Mouse (Mus musculus) MEL (cell line): ENCODE measurements around the gene Snd1. TPM values are rescaled to one million over a fixed set of nuclear protein-coding genes. Genes with fewer than 3 reads are reported as not detected.
A peak's percentile ranks its signal among the peaks of the same experiment; 100 is the strongest.

ENCODE experiments used
- DNase-seq: peaks from one replicate; pipeline ENCODE4 v3.0.0; 2011; ENCODE audit warnings: low read depth, low spot score
- H3K27ac ChIP-seq: 2 replicates; pipeline ENCODE4 v1.5.1; 2012; ENCODE audit warnings: low read depth, mild to moderate bottlenecking, control low read depth, low read length, moderate library complexity; ENCODE audit not compliant: control insufficient read depth
- H3K27me3 ChIP-seq, 2 experiments: fragments of 150-350 bp in 1 of 2; sonication (generic) in 1 of 2; 2 replicates each; pipeline ENCODE4 v1.6.1; 2012; ENCODE audit warnings: low read length in 2 of 2, mild to moderate bottlenecking in 2 of 2, improper control_type of control experiment in 1 of 2, moderate library complexity in 1 of 2; ENCODE audit not compliant: insufficient read depth in 2 of 2, control insufficient read depth in 1 of 2
- H3K36me3 ChIP-seq, 2 experiments: 2 replicates each; pipeline ENCODE4 v1.6.1; 2012 to 2014; ENCODE audit warnings: low read length in 2 of 2, improper control_type of control experiment in 1 of 2, inconsistent platforms in 1 of 2, mild to moderate bottlenecking in 1 of 2; ENCODE audit not compliant: insufficient read depth in 2 of 2, control insufficient read depth in 1 of 2
- H3K4me1 ChIP-seq, 2 experiments: fragments of 150-350 bp in 1 of 2; sonication (generic) in 1 of 2; 2 replicates each; pipeline ENCODE4 v1.6.1; 2012; ENCODE audit warnings: low read length in 2 of 2, improper control_type of control experiment in 1 of 2, mild to moderate bottlenecking in 1 of 2; ENCODE audit not compliant: insufficient read depth in 2 of 2, control insufficient read depth in 1 of 2
- H3K4me3 ChIP-seq, 2 experiments: fragments of 150-350 bp in 1 of 2; sonication (generic) in 1 of 2; 2 replicates each; pipeline ENCODE4 v1.5.1; 2012; ENCODE audit warnings: low read depth in 2 of 2, low read length in 2 of 2, mild to moderate bottlenecking in 2 of 2, moderate library complexity in 2 of 2, control low read depth in 1 of 2, improper control_type of control experiment in 1 of 2; ENCODE audit not compliant: control insufficient read depth in 1 of 2, insufficient read depth in 1 of 2
- H3K79me2 ChIP-seq: 2 replicates; pipeline ENCODE4 v1.6.1; 2012; ENCODE audit warnings: mild to moderate bottlenecking, low read length, moderate library complexity; ENCODE audit not compliant: control insufficient read depth, poor library complexity, insufficient read depth
- H3K9ac ChIP-seq: 2 replicates; pipeline ENCODE4 v1.6.1; 2012; ENCODE audit warnings: low read depth, mild to moderate bottlenecking, control low read depth, low read length, moderate library complexity; ENCODE audit not compliant: control insufficient read depth, poor library complexity, severe bottlenecking
- H3K9me3 ChIP-seq: fragments of 150-350 bp; sonication (generic); replicated peaks from 2 replicates; pipeline ENCODE4 v1.6.1; 2012; ENCODE audit warnings: mild to moderate bottlenecking, low read length, improper control_type of control experiment, moderate library complexity; ENCODE audit not compliant: insufficient read depth
- CHD1 ChIP-seq: IDR thresholded peaks from 2 replicates; pipeline ENCODE4 v1.6.1; 2012; ENCODE audit warnings: low read depth, mild to moderate bottlenecking, inconsistent platforms, low read length, improper control_type of control experiment
- CHD2 ChIP-seq: IDR thresholded peaks from 2 replicates; pipeline ENCODE4 v1.6.1; 2011; ENCODE audit warnings: low read length, improper control_type of control experiment
- CTCF ChIP-seq, 3 experiments: IDR thresholded peaks in 2 of 3; conservative IDR thresholded peaks in 1 of 3; 2 replicates each; pipeline ENCODE4 v1.5.1; 2011 to 2012; ENCODE audit warnings: low read length in 3 of 3, low read depth in 2 of 3, mild to moderate bottlenecking in 2 of 3, improper control_type of control experiment in 1 of 3, inconsistent platforms in 1 of 3, mixed read lengths in 1 of 3, moderate library complexity in 1 of 3; ENCODE audit not compliant: control insufficient read depth in 1 of 3, insufficient read depth in 1 of 3, poor library complexity in 1 of 3, severe bottlenecking in 1 of 3
- E2F4 ChIP-seq: IDR thresholded peaks from 2 replicates; pipeline ENCODE4 v1.6.1; 2011; ENCODE audit warnings: low read depth, low read length, improper control_type of control experiment, borderline replicate concordance
- ELF1 ChIP-seq: IDR thresholded peaks from 2 replicates; pipeline ENCODE4 v1.6.1; 2014; ENCODE audit warnings: low read depth, mild to moderate bottlenecking, inconsistent platforms, low read length, improper control_type of control experiment, moderate library complexity
- EP300 ChIP-seq, 2 experiments: IDR thresholded peaks; 2 replicates each; pipeline ENCODE4 v1.6.1; 2011; ENCODE audit warnings: improper control_type of control experiment in 2 of 2, low read length in 2 of 2, low read depth in 1 of 2, mild to moderate bottlenecking in 1 of 2
- ETS1 ChIP-seq: IDR thresholded peaks from 2 replicates; pipeline ENCODE4 v1.6.1; 2012; ENCODE audit warnings: low read depth, mild to moderate bottlenecking, inconsistent platforms, low read length, improper control_type of control experiment, moderate library complexity
- GATA1 ChIP-seq: IDR thresholded peaks from 2 replicates; pipeline ENCODE4 v1.6.1; 2011; ENCODE audit warnings: low read depth, low read length, improper control_type of control experiment
- HCFC1 ChIP-seq: IDR thresholded peaks from 2 replicates; pipeline ENCODE4 v1.6.1; 2012; ENCODE audit warnings: low read depth, mild to moderate bottlenecking, inconsistent platforms, low read length, improper control_type of control experiment, moderate library complexity
- JUND ChIP-seq: IDR thresholded peaks from 2 replicates; pipeline ENCODE4 v1.6.1; 2011; ENCODE audit warnings: low read depth, mild to moderate bottlenecking, improper control_type of control experiment, low read length
- KAT2A ChIP-seq: conservative IDR thresholded peaks from 2 replicates; pipeline ENCODE4 v1.6.1; 2012; ENCODE audit warnings: low read depth, low read length, improper control_type of control experiment, inconsistent platforms
- MAFK ChIP-seq: IDR thresholded peaks from 2 replicates; pipeline ENCODE4 v1.6.1; 2011; ENCODE audit warnings: low read depth, mild to moderate bottlenecking, low read length, improper control_type of control experiment, borderline replicate concordance
- MAZ ChIP-seq: IDR thresholded peaks from 2 replicates; pipeline ENCODE4 v1.6.1; 2012; ENCODE audit warnings: low read depth, mild to moderate bottlenecking, inconsistent platforms, low read length, improper control_type of control experiment
- MEF2A ChIP-seq: IDR thresholded peaks from 2 replicates; pipeline ENCODE4 v1.6.1; 2014; ENCODE audit warnings: low read depth, mild to moderate bottlenecking, inconsistent platforms, low read length, improper control_type of control experiment; ENCODE audit not compliant: poor library complexity, insufficient replicate concordance, severe bottlenecking; ENCODE audit errors: extremely low read depth
- MXI1 ChIP-seq: IDR thresholded peaks from 2 replicates; pipeline ENCODE4 v1.6.1; 2011; ENCODE audit warnings: mild to moderate bottlenecking, low read depth, low read length, improper control_type of control experiment
- MYB ChIP-seq: IDR thresholded peaks from 2 replicates; pipeline ENCODE4 v1.6.1; 2011; ENCODE audit warnings: mild to moderate bottlenecking, low read depth, low read length, improper control_type of control experiment
- MYC ChIP-seq: IDR thresholded peaks from 2 replicates; pipeline ENCODE4 v1.6.1; 2011; ENCODE audit warnings: low read depth, mild to moderate bottlenecking, low read length, improper control_type of control experiment, moderate library complexity
- NRF1 ChIP-seq: IDR thresholded peaks from 2 replicates; pipeline ENCODE4 v1.6.1; 2014; ENCODE audit warnings: low read depth, mild to moderate bottlenecking, inconsistent platforms, low read length, improper control_type of control experiment, moderate library complexity; ENCODE audit not compliant: poor library complexity, insufficient read depth, severe bottlenecking
- POLR2A ChIP-seq, 2 experiments: IDR thresholded peaks; 2 replicates each; pipeline ENCODE4 v1.6.1; 2011 to 2012; ENCODE audit warnings: low read length in 2 of 2, mild to moderate bottlenecking in 2 of 2, control low read depth in 1 of 2, improper control_type of control experiment in 1 of 2, low read depth in 1 of 2, moderate library complexity in 1 of 2; ENCODE audit not compliant: control insufficient read depth in 1 of 2, insufficient read depth in 1 of 2, poor library complexity in 1 of 2
- POLR2AphosphoS5 ChIP-seq: IDR thresholded peaks from 2 replicates; pipeline ENCODE4 v1.6.1; 2012; ENCODE audit warnings: low read depth, borderline replicate concordance, mild to moderate bottlenecking, inconsistent platforms, low read length, moderate library complexity, mixed read lengths
- RAD21 ChIP-seq: IDR thresholded peaks from 2 replicates; pipeline ENCODE4 v1.6.1; 2011; ENCODE audit warnings: mild to moderate bottlenecking, low read depth, low read length, improper control_type of control experiment
- SIN3A ChIP-seq: IDR thresholded peaks from 2 replicates; pipeline ENCODE4 v1.6.1; 2012; ENCODE audit warnings: low read length, improper control_type of control experiment, inconsistent platforms
- SMC3 ChIP-seq: IDR thresholded peaks from 2 replicates; pipeline ENCODE4 v1.6.1; 2011; ENCODE audit warnings: low read depth, low read length, improper control_type of control experiment
- TBP ChIP-seq: IDR thresholded peaks from 2 replicates; pipeline ENCODE4 v1.8.0; 2011; ENCODE audit warnings: low read depth, low read length, improper control_type of control experiment
- TCF12 ChIP-seq: IDR thresholded peaks from 2 replicates; pipeline ENCODE4 v1.6.1; 2014; ENCODE audit warnings: low read depth, mild to moderate bottlenecking, inconsistent platforms, low read length, improper control_type of control experiment, moderate library complexity
- UBTF ChIP-seq: IDR thresholded peaks from 2 replicates; pipeline ENCODE4 v1.6.1; 2012; ENCODE audit warnings: low read depth, mild to moderate bottlenecking, inconsistent platforms, low read length, improper control_type of control experiment, moderate library complexity, borderline replicate concordance; ENCODE audit not compliant: insufficient read depth
- USF1 ChIP-seq: IDR thresholded peaks from 2 replicates; pipeline ENCODE4 v1.6.1; 2014; ENCODE audit warnings: low read depth, mild to moderate bottlenecking, inconsistent platforms, low read length, improper control_type of control experiment, moderate library complexity
- ZC3H11A ChIP-seq: IDR thresholded peaks from 2 replicates; pipeline ENCODE4 v1.6.1; 2012; ENCODE audit warnings: low read depth, mild to moderate bottlenecking, inconsistent platforms, low read length, improper control_type of control experiment
- ZKSCAN1 ChIP-seq: IDR thresholded peaks from 2 replicates; pipeline ENCODE4 v1.6.1; 2012; ENCODE audit warnings: low read depth, mild to moderate bottlenecking, inconsistent platforms, low read length, improper control_type of control experiment, moderate library complexity
- polyA plus RNA-seq, 2 experiments: library from polyadenylated mRNA; stranded (reverse) in 1 of 2; unstranded in 1 of 2; fragments of >175 nt in 1 of 2; fragments of >200 nt in 1 of 2; gene quantifications; 2 replicates each; pipeline versions ENCODE4 v1.2.1 to v1.2.4; 2012; ENCODE audit warnings: low replicate concordance in 2 of 2, low read depth in 1 of 2; ENCODE audit not compliant: insufficient read length in 2 of 2, insufficient read depth in 1 of 2, missing spikeins in 1 of 2
- total RNA-seq: library from RNA; depleted of rRNA; stranded (reverse); fragments of 300-350 nt; gene quantifications from 2 replicates; pipeline ENCODE4 v1.2.3, GENCODE M21; 2012

Gene Snd1
- total and polyA plus RNA-seq, 3 experiments: 192 to 280 TPM; not detected in 1

DNA sequence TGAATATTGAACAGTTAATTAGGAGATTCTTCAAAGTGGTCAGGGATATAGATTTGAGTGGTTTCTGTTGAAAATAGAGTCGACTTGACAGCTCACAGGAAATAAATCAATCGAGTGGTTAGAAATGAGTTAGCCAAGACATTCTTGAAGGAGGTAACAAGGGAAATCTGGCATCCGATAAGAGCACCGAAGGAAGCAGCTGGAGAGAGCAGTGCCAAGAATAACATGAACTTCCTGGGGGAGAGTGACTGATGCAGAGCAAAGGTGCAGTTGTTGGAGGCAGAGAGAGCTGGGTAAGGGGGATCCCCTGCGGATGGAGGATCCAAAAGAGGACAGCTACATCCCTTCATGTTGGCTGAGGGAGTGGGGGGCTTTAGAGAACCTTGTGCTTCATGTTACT, 22.9 kb downstream of the Snd1 start (continued):
- TF ChIP-seq USF1 (no peak), POLR2A (IDR thresholded peaks at IDR 0.05; ENCODE audit: control insufficient read depth in 1 of 2, insufficient read depth in 1 of 2, low read depth in 1 of 2, low read length in 2 of 2, poor library complexity in 1 of 2) (no peak), GATA1 (peak; percentile 66)

DNA sequence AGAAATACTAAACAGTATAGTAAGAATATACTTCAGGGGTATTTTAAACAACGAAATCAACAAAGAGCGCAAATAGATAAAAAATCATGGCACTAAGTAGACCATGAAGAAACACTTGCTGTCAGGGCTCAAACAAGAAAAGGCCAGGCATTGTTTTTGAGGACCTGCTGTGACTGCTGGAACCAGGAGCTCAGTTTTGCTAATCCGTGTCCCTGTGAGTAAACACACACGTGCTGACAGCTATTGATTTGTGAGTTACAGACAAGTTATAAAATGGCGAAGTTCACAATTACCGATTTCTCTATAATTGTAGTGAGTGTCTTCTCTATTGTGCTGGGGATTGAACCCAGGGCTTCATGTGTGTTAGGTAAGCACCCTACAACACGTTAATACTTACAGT, 27.6 kb downstream of the Snd1 start:
- Histone ChIP-seq H3K27ac (no peak overlapping the region), H3K4me3 (no peak overlapping the region), H3K36me3 (peaks cover 15 to 20% of the 10 kb centered on the region in 2 experiments), H3K9me3 (no peaks in the 10 kb centered on the region), H3K27me3 (no peaks in the 10 kb centered on the region), H3K9ac (no peak overlapping the region), H3K4me1 (peaks cover 0 to 5% of the 10 kb centered on the region in 2 experiments), H3K79me2 (peaks cover 42% of the 10 kb centered on the region)
- no peak for DNase-seq
- TF ChIP-seq ETS1 (no peak), TCF12 (no peak), GATA1 (no peak), USF1 (no peak), POLR2A (IDR thresholded peaks at IDR 0.05; ENCODE audit: control insufficient read depth in 1 of 2, insufficient read depth in 1 of 2, low read depth in 1 of 2, low read length in 2 of 2, poor library complexity in 1 of 2) (no peak), MXI1 (no peak), ZC3H11A (no peak), SIN3A (no peak), SMC3 (no peak), MYB (no peak), HCFC1 (no peak), E2F4 (no peak), ELF1 (no peak)

DNA sequence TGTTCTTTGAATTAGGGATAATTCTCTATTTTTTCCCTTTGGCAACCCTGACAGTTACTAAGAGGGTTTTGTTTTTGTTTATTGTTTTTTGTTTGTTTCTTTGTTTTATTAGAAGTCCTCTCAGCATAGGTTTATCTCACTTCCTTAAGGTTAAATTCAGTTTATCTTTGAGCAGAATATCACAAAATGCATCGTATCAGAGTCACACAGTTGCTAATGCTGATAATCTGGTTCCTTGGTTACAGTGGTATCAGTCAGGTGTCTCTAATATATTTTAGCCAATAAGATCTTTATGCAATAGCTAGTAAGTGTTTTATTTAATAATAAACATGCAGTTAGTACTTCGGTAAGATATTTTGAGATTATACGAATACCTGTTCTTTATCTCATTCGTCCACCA, 28.2 kb downstream of the Snd1 start:
- H3K4me3 ChIP-seq: no peak overlapping the region
- peaks cover 43% of the 10 kb centered on the region for H3K79me2 ChIP-seq
- H3K27me3 ChIP-seq: no peaks in the 10 kb centered on the region
- H3K9me3 ChIP-seq: no peaks in the 10 kb centered on the region
- H3K27ac ChIP-seq: no peak overlapping the region
- peaks cover 0 to 3% of the 10 kb centered on the region in 2 experiments; a peak in 2 of 4 replicates for H3K4me1 ChIP-seq
- H3K9ac ChIP-seq: no peak overlapping the region
- peaks cover 13 to 23% of the 10 kb centered on the region in 2 experiments for H3K36me3 ChIP-seq
- DNase-seq: no peak
- no peak for TF ChIP-seq ZKSCAN1
- TF ChIP-seq SMC3: no peak
- TF ChIP-seq NRF1: no peak
- peak; percentile 13; the same call in 1 of the 2 replicates for TF ChIP-seq USF1
- peak; percentile 30 to 56; a peak in 2 of 4 replicates for TF ChIP-seq EP300 (IDR thresholded peaks at IDR 0.05; ENCODE audit: low read depth in 1 of 2, low read length in 2 of 2)
- no peak for TF ChIP-seq CHD2
- no peak for TF ChIP-seq MAZ
- no peak for TF ChIP-seq CTCF (IDR thresholded peaks at IDR 0.05 in 2 of 3, conservative IDR thresholded peaks at IDR 0.05 in 1 of 3; ENCODE audit: control insufficient read depth in 1 of 3, insufficient read depth in 1 of 3, low read depth in 2 of 3, low read length in 3 of 3, poor library complexity in 1 of 3, severe bottlenecking in 1 of 3)
- peak; percentile 48 for TF ChIP-seq GATA1
- no peak for TF ChIP-seq CHD1
- TF ChIP-seq MYB: no peak
- TF ChIP-seq TCF12: peak; percentile 78
- TF ChIP-seq TBP: no peak
- TF ChIP-seq MEF2A: no peak
- no peak for TF ChIP-seq KAT2A
- no peak for TF ChIP-seq JUND
- TF ChIP-seq MAFK: no peak
- TF ChIP-seq RAD21: no peak
- TF ChIP-seq ETS1: no peak
- TF ChIP-seq MYC: no peak
- no peak for TF ChIP-seq ZC3H11A
- TF ChIP-seq E2F4: no peak
- TF ChIP-seq UBTF: no peak
- no peak for TF ChIP-seq POLR2AphosphoS5
